Mouse (Mus musculus) natural killer cell, adult 2 months (primary cell): ENCODE measurements around the gene Gm49320.

Experiments
- DNase-seq, 2 experiments: peaks; one replicate each; pipeline ENCODE4 v3.0.0; 2022; ENCODE audit warnings: low spot score in 2 of 2

Gene Gm49320

DNA sequence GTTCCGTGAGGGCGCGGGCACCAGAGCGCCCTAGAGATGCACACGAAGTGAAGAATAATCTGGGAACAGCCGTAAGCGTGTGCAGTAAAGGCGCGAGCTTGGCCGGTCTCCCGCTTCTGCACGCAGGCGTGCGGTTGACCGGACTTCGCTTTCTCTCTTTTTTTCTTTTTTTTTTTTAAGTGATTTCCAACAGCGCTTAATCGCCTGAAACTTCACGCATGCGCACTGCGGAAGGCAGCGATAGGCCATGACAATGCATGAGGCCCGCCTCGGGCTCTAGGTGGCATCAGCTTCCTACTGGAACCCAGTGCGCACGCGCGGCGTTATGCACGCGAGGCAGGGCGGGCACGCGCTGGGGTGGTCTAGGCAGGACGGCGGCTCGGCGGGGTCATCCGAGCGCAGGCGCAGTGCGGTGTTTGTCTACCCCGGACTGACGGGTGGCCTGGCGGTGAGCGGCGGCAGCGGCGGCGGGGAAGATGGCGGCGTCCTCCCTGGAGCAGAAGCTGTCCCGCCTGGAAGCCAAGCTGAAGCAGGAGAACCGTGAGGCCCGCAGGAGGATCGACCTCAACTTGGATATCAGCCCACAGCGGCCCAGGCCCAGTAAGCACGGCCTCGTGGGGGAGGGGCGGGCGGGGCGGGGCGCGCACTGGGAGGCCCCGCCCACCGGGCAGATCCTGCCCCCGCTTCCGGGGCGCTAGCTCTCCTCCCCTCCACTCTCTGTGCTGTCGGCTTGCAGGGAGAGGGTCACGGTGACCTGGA lies at the start of gene Gm49320, which contains the start of gene Map2k7:
Gene Gm49320 (plus strand): TSS at position 432 of the 759 bp plus-strand sequence.
Gene Map2k7 (plus strand): TSS at position 307 of the 759 bp plus-strand sequence.
- peak; percentile 99 to 100 for DNase-seq

- DNase-seq, result no peak
These were observed 49.5 kb upstream of the Gm49320 start for GRCm38 (mm10) chr8:4189031-4189722.

DNA sequence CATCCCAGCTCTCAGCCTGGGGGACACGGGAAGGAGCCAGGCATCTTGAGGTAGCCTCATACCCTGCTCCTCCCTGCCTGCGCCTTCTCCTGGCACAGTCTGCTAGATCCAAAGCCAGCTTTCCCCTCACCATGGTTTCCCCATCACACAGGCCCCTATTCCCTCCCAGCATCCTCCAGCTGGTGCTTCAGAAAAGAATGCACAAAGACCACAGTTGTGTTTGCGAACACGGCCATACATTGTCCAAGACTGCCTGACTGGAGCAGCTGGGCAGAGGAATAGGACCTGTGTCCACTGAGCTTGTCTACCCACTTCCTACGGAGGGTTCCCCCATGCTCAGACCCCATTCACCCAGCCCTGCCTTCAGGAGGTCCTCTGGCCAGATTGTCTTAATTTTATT lies 46.4 kb upstream of the Gm49320 start:
- DNase-seq, result no peak

DNA sequence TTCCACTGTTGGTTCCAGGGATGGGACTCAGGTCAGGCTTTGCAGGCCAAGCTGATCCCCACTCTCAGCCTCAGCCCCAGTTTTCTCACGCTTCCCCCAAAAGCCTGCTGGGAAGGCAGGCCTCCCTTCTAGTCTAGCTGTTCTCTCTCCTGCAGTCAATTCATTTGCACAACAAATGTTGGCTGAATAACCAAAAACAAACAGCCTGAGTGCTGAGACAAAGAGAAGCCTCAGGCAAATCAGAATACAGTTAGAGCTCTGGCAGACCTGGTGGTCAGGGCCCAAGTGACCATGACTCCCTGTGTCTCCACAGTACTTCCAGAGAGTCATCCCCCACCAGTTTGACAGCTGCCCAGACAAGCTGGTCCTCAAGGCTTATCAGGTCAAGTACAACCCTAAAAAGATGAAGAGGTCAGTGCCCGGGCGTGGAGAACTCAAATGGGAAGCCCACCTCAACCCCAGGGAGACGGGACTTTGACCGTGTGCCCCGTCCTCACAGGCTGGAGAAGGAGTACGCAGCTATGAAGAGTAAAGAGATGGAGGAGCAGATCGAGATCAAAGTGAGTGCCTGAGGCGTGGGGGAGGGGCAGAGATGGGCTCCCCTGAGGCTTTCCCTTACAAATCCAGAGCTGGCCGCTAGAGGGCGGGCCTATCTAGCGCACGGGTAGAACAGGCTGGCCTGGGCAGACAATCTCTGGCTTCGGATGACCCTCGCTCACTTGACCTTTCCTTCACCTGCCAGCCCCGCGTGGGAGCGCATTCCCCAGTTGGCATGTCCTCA lies 45.7 kb upstream of the Gm49320 start:
- peak; percentile 78 to 84 for DNase-seq

- DNase-seq, result no peak
These were observed 45.1 kb upstream of the Gm49320 start for GRCm38 (mm10) chr8:4193588-4193894.

GRCm38 (mm10) chr8:4201321-4201720 lies 37.3 kb upstream of the Gm49320 start:
- no peak for DNase-seq

DNA sequence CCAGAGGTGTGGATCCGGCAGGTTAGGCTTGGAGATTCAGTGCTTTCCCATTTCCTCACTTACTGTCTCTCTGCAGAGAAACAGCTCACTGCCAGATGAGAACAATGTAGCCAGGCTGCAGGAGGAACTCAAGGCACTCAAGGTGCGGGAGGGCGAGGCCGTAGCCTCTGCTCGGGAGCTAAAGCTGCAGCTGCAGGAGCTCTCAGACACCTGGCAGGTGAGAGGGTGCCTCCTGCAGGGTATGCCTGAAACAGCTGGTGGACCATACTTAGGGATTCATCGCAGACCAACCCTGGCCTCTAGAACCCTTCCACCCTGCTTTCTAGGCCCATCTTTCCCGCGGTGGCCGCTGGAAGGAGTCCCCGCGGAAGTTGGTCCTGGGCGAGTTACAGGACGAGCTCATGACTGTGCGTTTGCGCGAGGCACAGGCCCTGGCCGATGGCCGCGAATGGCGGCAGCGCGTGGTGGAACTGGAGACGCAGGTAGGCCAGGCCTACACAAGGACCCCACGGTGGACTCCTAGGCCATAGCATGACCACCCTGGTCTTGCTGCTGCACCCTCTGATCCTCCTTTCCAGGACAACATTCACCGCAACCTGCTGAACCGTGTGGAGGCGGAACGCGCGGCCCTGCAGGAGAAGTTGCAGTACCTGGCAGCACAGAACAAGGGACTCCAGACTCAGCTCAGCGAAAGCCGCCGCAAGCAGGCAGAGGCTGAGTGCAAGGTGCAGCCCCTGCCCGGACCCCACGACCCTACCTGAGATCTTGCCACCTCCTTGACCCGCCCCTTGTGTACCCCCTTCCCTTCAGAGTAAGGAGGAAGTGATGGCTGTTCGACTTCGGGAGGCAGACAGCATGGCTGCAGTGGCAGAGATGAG lies 33.2 kb upstream of the Gm49320 start:
- DNase-seq, result no peak

DNA sequence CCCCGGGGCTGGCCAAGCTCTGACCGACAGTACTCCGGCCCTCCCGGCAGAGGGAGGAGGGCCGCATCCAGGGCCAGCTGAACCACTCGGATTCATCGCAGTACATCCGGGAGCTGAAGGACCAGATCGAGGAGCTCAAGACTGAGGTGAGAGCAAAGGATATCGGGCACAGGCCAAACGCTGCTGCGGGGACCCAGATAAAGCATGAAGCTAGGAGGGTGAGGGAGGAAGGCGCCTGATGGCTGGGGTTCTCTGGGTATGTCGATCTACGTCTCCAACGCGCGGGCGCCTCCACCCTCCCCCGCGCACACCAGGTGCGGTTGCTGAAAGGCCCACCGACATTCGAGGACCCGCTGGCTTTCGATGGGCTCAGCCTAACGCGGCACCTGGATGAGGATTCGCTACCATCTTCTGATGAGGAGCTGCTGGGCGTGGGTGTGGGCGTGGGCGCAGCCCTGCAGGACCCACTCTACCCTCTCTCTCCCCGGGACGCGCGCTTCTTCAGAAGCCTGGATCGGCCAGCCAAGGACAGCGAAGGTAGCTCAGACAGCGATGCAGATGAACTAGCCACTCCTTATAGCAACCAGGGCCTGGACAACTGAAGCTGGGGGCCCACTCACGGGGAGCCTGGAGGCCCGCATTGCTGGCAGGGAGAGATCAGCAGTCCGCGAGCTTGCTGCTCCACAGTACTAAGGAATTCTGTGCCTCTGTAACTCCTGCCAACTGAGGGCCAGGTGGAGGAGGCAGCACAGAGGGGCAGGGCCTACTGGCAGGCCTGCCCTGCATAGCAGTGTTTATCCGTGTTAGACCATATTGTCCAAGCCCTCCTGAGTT lies 32.3 kb upstream of the Gm49320 start:
- DNase-seq, result no peak

GRCm38 (mm10) chr8:4207016-4207350 lies 31.7 kb upstream of the Gm49320 start:
- DNase-seq, result no peak

DNA sequence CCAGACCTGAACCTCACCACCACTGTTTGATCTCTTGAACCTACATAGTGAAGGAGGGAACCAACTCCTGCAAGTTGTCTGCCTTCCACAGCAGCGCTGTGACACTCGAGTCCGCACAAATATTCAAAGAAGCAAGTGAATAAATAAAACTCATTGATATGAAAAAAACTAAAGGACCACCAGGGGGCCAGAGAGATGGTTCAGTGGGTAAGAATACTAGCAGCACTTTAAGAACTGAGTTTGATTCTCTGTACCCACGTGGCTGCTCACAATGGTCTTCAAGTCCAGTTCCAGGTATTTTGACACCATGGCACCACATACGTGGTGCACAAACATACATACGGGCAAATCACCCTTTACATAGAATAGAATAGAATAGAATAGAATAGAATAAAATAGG lies 27.6 kb upstream of the Gm49320 start:
- DNase-seq, result no peak

DNA sequence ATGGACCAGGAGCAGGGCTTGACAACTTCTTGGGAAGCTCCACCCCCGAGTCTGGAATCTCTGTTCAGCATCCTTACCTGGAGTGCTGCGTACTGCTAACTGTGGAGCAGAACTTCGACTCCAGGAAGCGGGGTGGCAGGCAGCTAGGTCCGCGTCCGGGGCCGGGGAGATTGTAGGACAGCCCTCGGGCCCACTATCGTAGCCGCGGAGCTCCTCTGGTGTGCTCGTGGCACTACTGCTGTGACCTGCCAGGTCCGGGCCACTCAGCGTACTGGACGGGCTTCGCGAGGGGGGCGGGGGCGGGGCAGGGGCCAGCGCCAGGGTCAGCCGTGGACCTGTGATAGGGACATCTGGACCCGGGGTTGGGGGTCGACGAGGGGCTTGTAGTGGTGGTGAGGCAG lies 25.9 kb upstream of the Gm49320 start:
- peak in 1 of 2 experiments; percentile 16 for DNase-seq

DNA sequence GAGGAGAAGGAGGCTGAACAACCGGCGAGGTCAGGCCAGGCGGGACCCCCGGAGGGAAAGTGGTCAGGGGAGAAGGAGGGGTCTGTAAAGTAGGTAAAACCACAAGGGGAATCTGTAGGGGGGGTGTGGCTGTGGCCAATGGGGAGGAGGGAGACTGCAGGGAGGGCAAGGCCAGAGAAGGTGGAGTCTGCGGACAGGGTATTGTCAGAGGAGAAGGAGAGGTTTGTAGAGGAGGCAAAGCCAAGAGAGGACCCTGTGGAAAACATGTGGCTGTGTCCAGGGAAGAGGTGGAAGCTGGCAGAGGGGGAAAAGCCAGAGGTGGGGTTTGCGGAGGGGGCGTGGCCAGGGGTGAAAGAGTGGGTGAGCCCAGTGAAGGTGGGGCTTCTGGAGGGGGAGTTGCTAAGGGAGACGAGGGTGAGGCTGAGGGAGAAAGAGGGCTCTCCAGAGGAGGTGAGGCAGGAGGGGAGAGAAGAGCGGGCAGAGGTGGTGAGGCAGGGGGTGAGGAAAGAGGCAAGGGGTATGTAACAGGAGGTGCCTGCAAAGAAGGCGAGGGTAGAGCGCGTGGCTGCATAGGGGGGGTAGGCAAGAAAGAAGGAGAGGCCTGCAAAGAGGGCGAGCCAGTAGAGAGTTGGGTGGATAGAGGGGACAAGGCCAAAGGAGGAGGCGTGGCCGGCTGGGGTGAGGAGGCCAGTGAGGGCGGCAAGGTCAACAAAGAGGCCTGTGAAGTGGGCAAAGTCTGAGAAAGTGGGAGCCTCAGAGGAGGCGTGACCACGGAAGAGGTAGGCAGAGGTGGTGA lies 25.3 kb upstream of the Gm49320 start:
- DNase-seq, result peak; percentile 46 to 61

DNA sequence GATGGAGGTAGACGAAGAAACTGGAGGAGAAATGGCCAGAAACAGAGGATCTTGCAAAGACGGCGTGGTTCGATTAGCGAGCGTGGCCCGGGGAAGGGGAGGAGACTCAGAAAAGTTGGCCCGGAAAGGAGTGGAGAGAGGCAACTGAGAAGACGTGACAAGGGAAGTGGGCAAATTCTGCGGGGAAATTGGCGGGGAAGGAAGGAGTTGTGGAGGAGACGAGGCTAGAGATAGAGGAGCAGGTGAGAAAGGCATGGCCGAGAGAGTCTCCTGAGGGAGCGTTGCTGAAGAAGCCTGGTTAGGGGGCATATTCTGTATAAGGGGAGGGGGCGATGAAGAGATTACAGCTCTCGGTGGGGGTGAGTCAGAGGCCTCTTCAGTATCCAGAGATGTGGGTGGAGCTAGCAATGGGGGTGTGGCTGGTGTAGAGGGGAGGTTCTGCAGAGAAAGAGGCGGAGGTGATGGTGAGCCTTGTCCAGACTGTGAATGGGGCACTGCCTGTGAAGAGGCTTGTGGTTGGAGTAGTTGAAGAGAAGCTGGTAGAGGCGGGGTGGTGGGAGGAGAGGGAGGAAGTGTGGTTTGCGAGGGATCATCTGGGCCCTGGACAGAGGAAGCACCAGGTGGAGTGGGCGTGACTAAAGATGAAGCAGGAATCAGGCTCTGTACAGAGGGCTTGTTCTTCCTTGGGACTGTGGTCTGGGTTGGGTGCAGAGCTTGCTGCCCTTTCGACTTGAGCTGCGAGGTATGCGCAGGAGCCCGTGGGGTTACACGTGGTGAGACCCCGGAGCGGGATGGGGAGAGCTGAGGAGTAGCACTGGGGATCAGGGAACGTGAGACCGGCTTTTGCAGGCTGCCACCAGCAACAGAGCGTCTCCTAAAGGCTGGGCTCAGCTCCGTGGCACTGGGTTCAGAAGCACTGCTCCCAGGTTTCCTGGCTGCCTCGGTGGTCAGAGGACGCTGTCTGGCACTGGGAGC lies 24.4 kb upstream of the Gm49320 start:
- DNase-seq, result peak; percentile 85 to 94

- no peak for DNase-seq
These were observed 22.4 kb upstream of the Gm49320 start for GRCm38 (mm10) chr8:4216296-4216695.

DNA sequence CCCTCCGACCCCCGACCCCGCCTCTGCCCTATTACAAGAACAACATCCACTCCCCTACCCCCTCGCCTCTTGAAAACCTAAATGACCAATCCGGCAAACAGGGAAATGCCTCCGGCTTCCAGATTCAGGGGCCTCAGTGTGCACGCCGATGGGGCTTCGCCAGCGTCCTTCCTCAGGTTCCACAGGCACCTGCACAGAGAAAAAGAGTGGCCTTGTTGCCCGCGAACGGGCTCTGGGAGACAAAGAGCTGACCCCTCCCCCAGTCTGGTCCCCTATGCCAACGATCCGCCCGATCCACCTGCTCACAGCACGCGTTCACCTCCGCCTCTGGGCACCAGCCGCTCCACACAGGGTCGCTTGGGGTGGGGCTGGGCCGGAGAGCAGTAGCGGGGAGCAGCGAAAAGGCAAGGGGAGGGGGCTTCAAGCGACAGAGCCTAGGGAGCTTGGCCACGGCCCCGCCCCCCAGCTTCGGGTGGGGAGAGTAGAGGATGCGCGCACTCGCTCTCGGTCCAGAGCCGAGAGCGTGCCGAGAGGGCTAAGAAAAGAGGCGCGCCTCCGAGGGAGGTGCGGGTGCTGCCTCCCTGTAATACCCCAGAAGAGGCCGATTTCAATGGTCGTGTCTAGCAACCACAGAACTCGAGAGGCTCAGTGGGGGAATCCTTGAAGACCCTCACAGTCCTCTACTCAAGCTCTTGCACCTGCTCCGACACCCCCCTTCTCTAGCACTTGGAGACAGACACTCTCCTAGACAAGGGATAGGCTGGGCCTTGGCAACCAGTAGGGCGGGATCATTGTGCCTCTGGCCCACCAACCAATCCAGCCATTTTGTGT lies 21.7 kb upstream of the Gm49320 start, which contains the start of gene Prr36:
Gene Prr36 (minus strand): TSS at position 669 of the 831 bp plus-strand sequence.
- DNase-seq, result no peak

- no peak for DNase-seq
These were observed 19.0 kb upstream of the Gm49320 start for GRCm38 (mm10) chr8:4219617-4220016.

DNA sequence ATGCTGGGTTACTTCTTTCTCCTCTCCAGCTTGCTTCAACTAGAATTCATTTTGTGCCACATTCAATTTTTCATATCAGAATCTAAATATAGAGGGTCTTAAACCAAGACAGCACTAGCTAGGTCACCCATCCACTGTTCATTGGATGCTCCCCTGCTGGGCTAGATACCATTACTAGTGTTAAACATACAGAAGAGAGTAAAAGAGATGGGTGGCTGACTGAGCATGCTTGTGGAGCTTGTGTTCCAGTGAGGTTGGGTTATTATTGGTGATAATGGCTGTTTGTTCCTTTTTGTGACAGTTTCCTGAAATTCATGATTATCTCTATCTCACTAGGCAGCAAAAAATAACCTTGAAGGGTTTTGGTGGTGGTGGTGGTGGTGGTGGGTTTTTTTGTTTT lies 16.6 kb upstream of the Gm49320 start:
- no peak for DNase-seq

GRCm38 (mm10) chr8:4226323-4226722 lies 12.3 kb upstream of the Gm49320 start:
- no peak for DNase-seq
